Mouse (Mus musculus) neural tube, embryonic 15.5 days (tissue): Measurements from ENCODE around the gene Sesn1. TPM values are rescaled to one million over a fixed set of nuclear protein-coding genes. Genes with fewer than 3 reads are reported as not detected.

Experiments
- ATAC-seq: fragments of 200-750 bp; cut with Nextera tagmentation; 2 replicates; pipeline ENCODE4 v1.8.0; 2017; ENCODE audit warnings: mild to moderate bottlenecking, moderate TSS enrichment, moderate library complexity; ENCODE audit not compliant: low FRiP score
- H3K27ac ChIP-seq: fragments of 300-500 bp; sonication (generic); replicated peaks from 2 replicates; pipeline ENCODE4 v1.5.1; 2015; ENCODE audit warnings: mild to moderate bottlenecking, inconsistent platforms
- H3K27me3 ChIP-seq: fragments of 300-500 bp; sonication (generic); replicated peaks from 2 replicates; pipeline ENCODE4 v1.6.1; 2015; ENCODE audit warnings: inconsistent platforms
- H3K36me3 ChIP-seq: fragments of 300-500 bp; sonication (generic); 2 replicates; pipeline ENCODE4 v1.6.1; 2015; ENCODE audit warnings: inconsistent platforms
- H3K4me1 ChIP-seq: fragments of 300-500 bp; sonication (generic); 2 replicates; pipeline ENCODE4 v1.6.1; 2015; ENCODE audit warnings: inconsistent platforms
- H3K4me2 ChIP-seq: fragments of 300-500 bp; sonication (generic); 2 replicates; pipeline ENCODE4 v1.6.1; 2015; ENCODE audit warnings: inconsistent platforms, mild to moderate bottlenecking, moderate library complexity
- H3K4me3 ChIP-seq: fragments of 300-500 bp; sonication (generic); replicated peaks from 2 replicates; pipeline ENCODE4 v1.5.1; 2015; ENCODE audit warnings: mild to moderate bottlenecking, inconsistent platforms
- H3K9ac ChIP-seq: fragments of 300-500 bp; sonication (generic); replicated peaks from 2 replicates; pipeline ENCODE4 v1.6.1; 2015; ENCODE audit warnings: mild to moderate bottlenecking, inconsistent platforms
- H3K9me3 ChIP-seq: fragments of 300-500 bp; sonication (generic); replicated peaks from 2 replicates; pipeline ENCODE4 v1.6.1; 2016; ENCODE audit warnings: inconsistent platforms
- WGBS: fragments of 180-500 bp; shearing (Covaris S2); methylation state at CpG from one replicate; pipeline ENCODE4 v1.1.7; 2015; ENCODE audit warnings: mixed read lengths; 5-methylcytosine and 5-hydroxymethylcytosine counted together
- polyA plus RNA-seq: library from polyadenylated mRNA; unstranded; fragments of >200 nt; fragmentation: Nextera tagmentation; extraction: Ambion mirVana; gene quantifications from 2 replicates; pipeline ENCODE4 v1.2.1, GENCODE M21; 2015

Gene Sesn1
- polyA plus RNA-seq, 1 experiment from 2014 or later, result 33.4 TPM

DNA sequence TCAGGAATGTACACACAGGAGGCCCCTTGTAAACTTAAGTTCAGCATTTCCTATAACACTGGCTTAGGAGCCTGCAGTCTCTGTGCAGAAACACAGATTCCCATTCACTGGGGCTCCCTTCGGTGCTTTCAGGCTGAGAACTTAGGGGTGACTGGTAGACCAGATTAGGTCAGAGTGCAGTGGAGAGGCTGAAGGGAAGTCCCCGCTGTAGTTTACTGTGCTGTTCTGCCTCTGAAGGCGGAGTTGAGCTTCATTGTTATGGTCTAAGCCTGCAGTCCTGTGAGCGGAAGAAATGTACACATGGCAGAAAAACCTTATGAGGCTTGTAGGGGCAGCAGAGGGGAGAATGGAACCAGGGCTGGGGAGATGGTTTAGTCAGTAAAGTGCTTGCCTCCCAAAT is 29.2 kb downstream of the Sesn1 start:
- Histone ChIP-seq H3K27ac (no peak overlapping the region), H3K4me2 (no peak overlapping the region), H3K36me3 (0 out of 2 replicates have a peak, but pooled peaks cover 2% of the 10 kb centered on the region), H3K4me1 (no peaks in the 10 kb centered on the region), H3K9ac (no peak overlapping the region), H3K4me3 (no peak overlapping the region), H3K9me3 (no peaks in the 10 kb centered on the region), H3K27me3 (no peaks in the 10 kb centered on the region)
- no peak for ATAC-seq
- 96% methylated on average over 4 of the region's 4 CpGs for WGBS

- Histone ChIP-seq H3K4me1 (no peaks in the 10 kb centered on the region), H3K9ac (no peak overlapping the region), H3K4me3 (no peak overlapping the region), H3K36me3 (no peaks in the 10 kb centered on the region), H3K9me3 (no peaks in the 10 kb centered on the region), H3K27ac (no peak overlapping the region), H3K27me3 (no peaks in the 10 kb centered on the region), H3K4me2 (no peak overlapping the region)
- 95% methylated on average over 8 of the region's 8 CpGs for WGBS
- ATAC-seq, result no peak
Measured at GRCm38 (mm10) chr10:41847737-41848136, 38.0 kb downstream of the Sesn1 start.

DNA sequence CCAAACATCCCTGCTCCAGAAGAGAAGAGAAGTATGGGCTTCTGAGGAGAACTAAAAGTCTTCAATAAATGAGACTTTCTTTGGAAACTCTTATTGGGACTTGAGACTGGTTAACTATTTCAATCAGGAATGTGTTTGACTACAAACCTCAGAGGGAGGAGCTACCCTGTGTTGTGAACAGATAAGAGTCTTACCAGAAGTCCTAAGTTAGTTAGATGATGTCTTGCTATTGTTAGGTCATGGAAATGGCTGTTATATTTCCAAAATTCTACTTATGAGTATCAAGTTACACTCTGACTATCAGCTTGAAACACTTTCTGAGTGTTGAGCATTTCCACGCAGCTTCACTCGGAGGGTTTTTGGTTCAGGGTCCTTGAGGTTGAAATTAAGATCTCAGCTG is 39.0 kb downstream of the Sesn1 start:
- WGBS, result 91% methylated on average over 2 of the region's 2 CpGs
- Histone ChIP-seq H3K9ac (no peak overlapping the region), H3K27me3 (no peaks in the 10 kb centered on the region), H3K4me3 (no peak overlapping the region), H3K27ac (no peak overlapping the region), H3K9me3 (no peaks in the 10 kb centered on the region), H3K4me1 (no peaks in the 10 kb centered on the region), H3K36me3 (no peaks in the 10 kb centered on the region), H3K4me2 (no peak overlapping the region)
- ATAC-seq, result no peak

DNA sequence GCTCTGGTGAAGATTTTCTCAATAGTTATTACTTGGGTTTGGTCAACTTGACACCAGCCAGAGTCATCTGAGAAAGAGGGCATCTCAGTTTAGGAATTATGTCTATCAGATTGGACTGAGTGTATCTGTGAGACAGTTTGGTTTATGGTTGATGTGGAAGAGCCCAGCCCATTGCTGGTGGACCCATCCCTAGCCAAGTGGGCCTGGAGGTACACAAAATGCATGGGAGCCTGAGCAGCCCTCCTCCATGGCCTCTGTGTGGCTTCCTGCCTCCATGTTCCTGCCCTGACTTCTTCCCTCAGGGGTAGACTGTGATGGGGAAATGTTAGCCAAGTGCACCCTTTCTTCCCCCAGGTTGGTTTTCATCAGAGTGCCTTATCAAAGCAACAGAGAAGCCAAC is 50.1 kb downstream of the Sesn1 start:
- no peaks in the 10 kb centered on the region for H3K27me3 ChIP-seq
- H3K4me3 ChIP-seq, result no peak overlapping the region
- no peaks in the 10 kb centered on the region for H3K9me3 ChIP-seq
- H3K27ac ChIP-seq, result no peak overlapping the region
- H3K9ac ChIP-seq, result no peak overlapping the region
- H3K4me2 ChIP-seq, result no peak overlapping the region
- no peaks in the 10 kb centered on the region for H3K36me3 ChIP-seq
- no peaks in the 10 kb centered on the region for H3K4me1 ChIP-seq
- ATAC-seq, result no peak

DNA sequence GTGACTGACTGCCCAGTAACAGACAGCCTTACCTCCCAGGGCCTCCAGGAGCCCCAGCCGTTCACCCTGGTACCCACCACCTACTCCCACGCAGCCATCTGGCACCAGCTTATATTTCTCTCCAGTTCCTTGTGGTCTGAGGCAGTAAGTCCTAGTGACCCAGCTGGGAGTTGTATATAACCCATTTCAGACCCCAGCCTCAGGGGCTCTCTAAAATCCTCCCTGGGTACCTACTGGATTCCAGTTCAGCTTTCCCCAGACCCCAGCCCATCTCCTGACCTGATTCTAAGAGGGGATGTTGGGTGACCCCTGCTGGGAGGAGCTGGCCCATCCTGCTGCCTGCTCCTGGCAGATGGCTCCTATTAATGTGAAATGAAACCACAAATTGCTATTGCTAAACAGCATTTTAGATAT is 50.5 kb downstream of the Sesn1 start:
- WGBS, result 70% methylated on average over 2 of the region's 2 CpGs
- H3K4me3 ChIP-seq, result no peak overlapping the region
- H3K36me3 ChIP-seq, result no peaks in the 10 kb centered on the region
- H3K4me1 ChIP-seq, result no peaks in the 10 kb centered on the region
- no peaks in the 10 kb centered on the region for H3K9me3 ChIP-seq
- no peak overlapping the region for H3K9ac ChIP-seq
- no peak overlapping the region for H3K4me2 ChIP-seq
- no peak overlapping the region for H3K27ac ChIP-seq
- no peak for ATAC-seq
- H3K27me3 ChIP-seq, result no peaks in the 10 kb centered on the region

DNA sequence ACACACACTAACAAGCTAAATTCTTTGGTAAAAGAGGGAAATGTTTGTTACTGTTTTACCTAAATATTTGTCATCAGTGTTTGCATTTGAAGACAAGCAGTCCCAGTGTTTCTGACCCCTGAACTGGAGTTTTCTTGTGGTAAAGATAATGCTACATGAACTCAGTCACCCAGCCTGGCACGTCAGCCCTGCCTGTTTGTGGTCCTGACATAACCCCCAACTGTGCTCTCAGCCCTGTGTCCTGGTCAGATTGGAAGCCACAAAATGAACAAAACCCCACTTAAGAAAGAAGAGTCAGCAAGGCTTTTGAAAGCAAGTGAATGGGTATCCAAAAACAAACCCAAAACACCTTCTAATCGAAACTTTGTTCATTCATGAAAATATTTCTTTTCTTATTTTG is 53.3 kb downstream of the Sesn1 start:
- Histone ChIP-seq H3K9ac (no peak overlapping the region), H3K4me3 (no peak overlapping the region), H3K27me3 (no peaks in the 10 kb centered on the region), H3K4me2 (no peak overlapping the region), H3K36me3 (no peaks in the 10 kb centered on the region), H3K27ac (no peak overlapping the region), H3K9me3 (no peaks in the 10 kb centered on the region), H3K4me1 (peaks cover 16% of the 10 kb centered on the region; the same call in 1 of the 2 replicates)
- ATAC-seq, result no peak
- 74% methylated on average over 2 of the region's 2 CpGs for WGBS

GRCm38 (mm10) chr10:41866069-41866837 is 56.5 kb downstream of the Sesn1 start:
- H3K36me3 ChIP-seq, result no peaks in the 10 kb centered on the region
- no peak overlapping the region for H3K4me2 ChIP-seq
- no peak overlapping the region for H3K4me3 ChIP-seq
- no peak overlapping the region for H3K9ac ChIP-seq
- H3K9me3 ChIP-seq, result no peaks in the 10 kb centered on the region
- whole genome bisulfite sequencing, result 76% methylated on average over 3 of the region's 3 CpGs
- peaks cover 19% of the 10 kb centered on the region; the same call in 1 of the 2 replicates for H3K4me1 ChIP-seq
- no peaks in the 10 kb centered on the region for H3K27me3 ChIP-seq
- H3K27ac ChIP-seq, result peak overlapping the region; percentile 7; the same call in 1 of the 2 replicates
- ATAC-seq, result no peak

- Histone ChIP-seq H3K36me3 (no peaks in the 10 kb centered on the region), H3K9me3 (no peaks in the 10 kb centered on the region), H3K27ac (peak overlapping the region; percentile 7; the same call in 1 of the 2 replicates), H3K27me3 (no peaks in the 10 kb centered on the region), H3K4me1 (peaks cover 19% of the 10 kb centered on the region; the same call in 1 of the 2 replicates), H3K9ac (no peak overlapping the region), H3K4me3 (no peak overlapping the region), H3K4me2 (no peak overlapping the region)
- ATAC-seq, result no peak
Measured at GRCm38 (mm10) chr10:41866838-41867154, 57.1 kb downstream of the Sesn1 start.

DNA sequence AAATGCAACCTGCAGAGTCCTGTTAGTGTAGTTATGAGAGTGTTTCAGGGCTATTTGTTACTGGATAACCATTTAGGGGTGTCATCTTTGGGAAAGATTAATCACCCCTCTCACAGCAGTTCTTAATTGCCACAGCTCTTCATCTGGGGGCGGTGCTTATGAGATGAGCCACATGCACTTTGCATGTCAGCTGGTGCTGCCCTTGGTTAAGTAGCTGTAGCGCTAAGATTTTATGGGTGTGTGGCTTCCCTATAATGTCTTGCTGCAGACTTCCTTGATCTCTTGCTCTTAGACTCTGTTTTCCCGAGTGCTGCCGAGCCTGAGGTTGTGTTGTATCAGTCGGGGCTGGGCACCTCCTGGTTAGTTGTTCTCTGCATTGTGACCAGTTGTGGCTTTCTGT is 58.2 kb downstream of the Sesn1 start:
- H3K27me3 ChIP-seq, result no peaks in the 10 kb centered on the region
- H3K4me3 ChIP-seq, result no peak overlapping the region
- H3K9ac ChIP-seq, result no peak overlapping the region
- H3K27ac ChIP-seq, result no peak overlapping the region
- H3K4me1 ChIP-seq, result peaks cover 19% of the 10 kb centered on the region; the same call in 1 of the 2 replicates
- ATAC-seq, result no peak
- 72% methylated on average over 5 of the region's 5 CpGs for WGBS
- H3K9me3 ChIP-seq, result no peaks in the 10 kb centered on the region
- H3K4me2 ChIP-seq, result no peak overlapping the region
- no peaks in the 10 kb centered on the region for H3K36me3 ChIP-seq

- Histone ChIP-seq H3K4me2 (no peak overlapping the region), H3K36me3 (no peaks in the 10 kb centered on the region), H3K9me3 (no peaks in the 10 kb centered on the region), H3K4me3 (no peak overlapping the region), H3K27ac (no peak overlapping the region), H3K9ac (no peak overlapping the region), H3K27me3 (no peaks in the 10 kb centered on the region), H3K4me1 (peaks cover 19% of the 10 kb centered on the region; the same call in 1 of the 2 replicates)
- no peak for ATAC-seq
- WGBS, result 64% methylated on average over 2 of the region's 2 CpGs
Measured at GRCm38 (mm10) chr10:41870101-41870500, 60.4 kb downstream of the Sesn1 start.

- WGBS, result 75% methylated on average over 2 of the region's 2 CpGs
- Histone ChIP-seq H3K9me3 (no peaks in the 10 kb centered on the region), H3K4me2 (no peak overlapping the region), H3K27me3 (no peaks in the 10 kb centered on the region), H3K4me1 (peaks cover 10% of the 10 kb centered on the region; the same call in 1 of the 2 replicates), H3K9ac (no peak overlapping the region), H3K36me3 (no peaks in the 10 kb centered on the region), H3K4me3 (no peak overlapping the region), H3K27ac (no peak overlapping the region)
- no peak for ATAC-seq
Measured at GRCm38 (mm10) chr10:41871564-41871963, 61.8 kb downstream of the Sesn1 start.

DNA sequence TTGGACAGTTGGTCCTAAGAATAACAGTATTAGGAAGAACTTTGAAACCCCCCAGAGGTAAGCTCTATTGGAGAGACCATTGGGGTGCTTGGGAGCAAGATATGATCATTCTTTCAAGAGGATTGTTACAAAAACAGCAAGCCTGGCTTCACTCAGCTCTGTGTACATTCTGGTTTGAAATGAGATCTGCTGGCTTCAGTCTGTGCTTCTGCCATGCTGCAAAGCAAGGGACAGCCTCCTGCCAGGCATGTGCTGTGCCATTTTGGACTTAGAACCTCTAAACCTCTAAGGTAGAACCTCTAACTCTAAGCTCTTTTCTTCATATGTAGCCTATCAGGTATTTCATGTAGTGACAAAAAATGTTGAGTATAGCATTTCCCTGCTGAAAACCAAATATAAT is 65.9 kb downstream of the Sesn1 start:
- H3K36me3 ChIP-seq, result no peaks in the 10 kb centered on the region
- H3K9me3 ChIP-seq, result no peaks in the 10 kb centered on the region
- no peak for ATAC-seq

More for the DNA sequence above, 65.9 kb downstream of the Sesn1 start:
- H3K27ac ChIP-seq, result no peak overlapping the region
- H3K4me3 ChIP-seq, result no peak overlapping the region
- no peak overlapping the region for H3K9ac ChIP-seq
- no peaks in the 10 kb centered on the region for H3K4me1 ChIP-seq
- H3K4me2 ChIP-seq, result no peak overlapping the region
- no peaks in the 10 kb centered on the region for H3K27me3 ChIP-seq
